Mouse (Mus musculus): ENCODE measurements around the gene Ece2.
"Not testable (repeated sequence)": the region's sequence is repeated elsewhere in the genome, so short reads cannot be mapped to it uniquely, and the experiment has no call there.

GRCm38 (mm10) chr16:20668013-20668412, 38.4 kb downstream of the Ece2 start, which contains the start of gene Eif4g1:
- TF ChIP-seq CTCF (IDR thresholded peaks at IDR 0.05; ENCODE audit: control insufficient read depth, insufficient read depth, low read length); POLR2A (IDR thresholded peaks at IDR 0.05; ENCODE audit: borderline replicate concordance, control insufficient read depth, low read depth, low read length): not testable (repeated sequence)
